Mouse (Mus musculus) bone marrow, adult 2 months (tissue): ENCODE results near the gene Glis3.

Experiments used
- CTCF ChIP-seq: fragments of 200-500 bp; IDR thresholded peaks from 2 replicates; pipeline ENCODE4 v1.5.1; 2011; ENCODE audit warnings: low read length, control low read depth; ENCODE audit not compliant: control insufficient read depth, insufficient read depth
- POLR2A ChIP-seq: fragments of 200-500 bp; IDR thresholded peaks from 2 replicates; pipeline ENCODE4 v1.6.1; 2011; ENCODE audit warnings: low read depth, mild to moderate bottlenecking, control low read depth, low read length, borderline replicate concordance; ENCODE audit not compliant: control insufficient read depth

DNA sequence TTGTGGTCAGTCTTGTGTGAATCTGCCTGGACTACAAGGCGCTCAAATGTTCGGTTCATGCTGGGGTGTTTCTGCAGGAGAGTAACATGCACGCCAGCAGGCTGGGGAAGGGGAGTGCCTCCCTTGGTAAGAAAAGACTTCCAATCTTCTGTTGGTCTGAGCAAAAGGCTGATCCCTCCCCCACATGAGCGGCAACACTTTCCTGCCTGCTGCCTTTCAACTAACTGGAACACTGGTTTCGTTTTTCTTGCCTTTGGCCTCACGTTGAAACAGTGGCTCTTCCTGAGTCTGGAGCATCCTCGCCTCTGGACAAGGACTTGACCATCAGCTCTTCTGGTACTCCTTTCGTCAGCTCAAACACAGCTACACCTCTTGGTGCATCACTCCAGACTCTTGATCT lies 17.4 kb downstream of the Glis3 start:
- no peak for TF ChIP-seq POLR2A
- no peak for TF ChIP-seq CTCF
